Mouse (Mus musculus) lung, postnatal 0 days (tissue): ENCODE data around the gene Krt222. TPM values are rescaled to one million over a fixed set of nuclear protein-coding genes. Genes with fewer than 3 reads are reported as not detected.
"Not testable (repeated sequence)": the region's sequence is repeated elsewhere in the genome, so short reads cannot be mapped to it uniquely, and the experiment has no call there.

Experiments used
- ATAC-seq: fragments of 200-750 bp; cut with Nextera tagmentation; 2 replicates; pipeline ENCODE4 v1.8.0; 2017; ENCODE audit warnings: moderate library complexity
- DNase-seq: peaks from one replicate; pipeline ENCODE4 v3.0.0-alpha.2; 2016; ENCODE audit warnings: low spot score
- H3K27ac ChIP-seq: fragments of 300-500 bp; sonication (generic); 2 replicates; pipeline ENCODE4 v1.5.1; 2014; ENCODE audit warnings: antibody characterized with exemption, mild to moderate bottlenecking, low read length, mixed read lengths
- H3K27me3 ChIP-seq: fragments of 300-500 bp; sonication (generic); replicated peaks from 2 replicates; pipeline ENCODE4 v1.6.1; 2014; ENCODE audit warnings: low read length, mixed read lengths; ENCODE audit not compliant: insufficient read depth
- H3K36me3 ChIP-seq: fragments of 300-500 bp; sonication (generic); 2 replicates; pipeline ENCODE4 v1.6.1; 2014; ENCODE audit warnings: low read length, mixed read lengths; ENCODE audit not compliant: insufficient read depth
- H3K4me1 ChIP-seq: fragments of 300-500 bp; sonication (generic); 2 replicates; pipeline ENCODE4 v1.6.1; 2014; ENCODE audit warnings: antibody characterized with exemption, low read depth, low read length, mixed read lengths; ENCODE audit not compliant: insufficient read depth
- H3K4me2 ChIP-seq: fragments of 300-500 bp; sonication (generic); replicated peaks from 2 replicates; pipeline ENCODE4 v1.6.1; 2014; ENCODE audit warnings: low read depth, mild to moderate bottlenecking, low read length, moderate library complexity, mixed read lengths
- H3K4me3 ChIP-seq: fragments of 300-500 bp; sonication (generic); 2 replicates; pipeline ENCODE4 v1.5.1; 2014; ENCODE audit warnings: low read depth, low read length
- H3K9ac ChIP-seq: fragments of 300-500 bp; sonication (generic); replicated peaks from 2 replicates; pipeline ENCODE4 v1.6.1; 2014; ENCODE audit warnings: low read depth, mild to moderate bottlenecking
- H3K9me3 ChIP-seq: fragments of 300-500 bp; sonication (generic); 2 replicates; pipeline ENCODE4 v1.6.1; 2016; ENCODE audit warnings: low read length, mixed read lengths
- CTCF ChIP-seq: IDR thresholded peaks from 2 replicates; pipeline ENCODE4 v1.5.1; 2016; ENCODE audit warnings: antibody characterized with exemption, mild to moderate bottlenecking
- EP300 ChIP-seq: IDR thresholded peaks from 2 replicates; pipeline ENCODE4 v1.6.1; 2016; ENCODE audit warnings: antibody characterized with exemption, mild to moderate bottlenecking, control low read depth
- WGBS: fragments of 180-500 bp; shearing (Covaris S2); extraction: QIAGEN DNeasy Blood & Tissue Kit; methylation state at CpG from one replicate; pipeline ENCODE4 v1.1.7; 2014; 5-methylcytosine and 5-hydroxymethylcytosine counted together
- polyA plus RNA-seq: library from polyadenylated mRNA; unstranded; fragments of >200 nt; fragmentation: Nextera tagmentation; extraction: Ambion mirVana; gene quantifications from 2 replicates; pipeline ENCODE4 v1.2.1, GENCODE M21; 2015

Gene Krt222
- polyA plus RNA-seq, 1 experiment from 2014 or later, result 0.44 TPM

DNA sequence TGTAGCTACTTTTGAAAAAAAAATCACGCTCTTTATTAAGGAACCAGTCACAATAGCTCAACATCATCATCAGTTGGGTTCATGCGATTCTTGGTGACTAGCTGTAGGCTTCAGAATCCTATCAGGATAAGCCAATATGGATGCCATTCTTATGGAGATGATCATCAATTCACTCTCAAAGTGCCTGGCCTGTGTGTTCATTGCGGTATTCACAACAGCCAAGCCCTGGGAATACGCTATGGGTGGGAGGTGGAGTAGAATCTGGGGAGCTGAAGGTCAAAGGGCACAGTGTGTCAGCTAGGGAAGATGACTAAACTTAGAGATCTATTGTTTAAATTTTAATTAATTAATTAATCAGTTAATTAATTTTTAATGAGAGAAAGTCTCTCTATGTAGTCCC lies 4.0 kb upstream of the Krt222 start:
- WGBS, result 91% methylated on average over 4 of the region's 4 CpGs
- Histone ChIP-seq H3K4me2 (no peak overlapping the region), H3K36me3 (no peaks in the 10 kb centered on the region), H3K9me3 (no peaks in the 10 kb centered on the region), H3K9ac (no peak overlapping the region), H3K27ac (no peak overlapping the region), H3K4me1 (no peaks in the 10 kb centered on the region), H3K4me3 (no peak overlapping the region), H3K27me3 (no peaks in the 10 kb centered on the region)
- DNase-seq, result no peak
- ATAC-seq, result no peak
- no peak for TF ChIP-seq CTCF

- H3K9me3 ChIP-seq, H3K9ac ChIP-seq, H3K4me1 ChIP-seq, H3K4me3 ChIP-seq, H3K27me3 ChIP-seq, ATAC-seq, H3K36me3 ChIP-seq, H3K27ac ChIP-seq, DNase-seq, H3K4me2 ChIP-seq: not testable (repeated sequence)
- 38% methylated on average over 3 of the region's 3 CpGs for WGBS
Observed at GRCm38 (mm10) chr11:99244519-99244918, 634 bp upstream of the Krt222 start.

- WGBS, result 39% methylated on average over 3 of the region's 3 CpGs
- Histone ChIP-seq H3K9me3 (no peaks in the 10 kb centered on the region), H3K4me2 (peak overlapping the region; percentile 39), H3K4me3 (0 out of 2 replicates have a peak overlapping the region, but pooled peaks have one; percentile 14), H3K27ac (no peak overlapping the region), H3K4me1 (no peaks in the 10 kb centered on the region), H3K9ac (no peak overlapping the region), H3K36me3 (no peaks in the 10 kb centered on the region), H3K27me3 (no peaks in the 10 kb centered on the region)
- DNase-seq (peak; percentile 22), ATAC-seq (no peak)
- TF ChIP-seq EP300 (no peak), CTCF (no peak)
Observed at GRCm38 (mm10) chr11:99243200-99243819, 575 bp downstream of the Krt222 start.

DNA sequence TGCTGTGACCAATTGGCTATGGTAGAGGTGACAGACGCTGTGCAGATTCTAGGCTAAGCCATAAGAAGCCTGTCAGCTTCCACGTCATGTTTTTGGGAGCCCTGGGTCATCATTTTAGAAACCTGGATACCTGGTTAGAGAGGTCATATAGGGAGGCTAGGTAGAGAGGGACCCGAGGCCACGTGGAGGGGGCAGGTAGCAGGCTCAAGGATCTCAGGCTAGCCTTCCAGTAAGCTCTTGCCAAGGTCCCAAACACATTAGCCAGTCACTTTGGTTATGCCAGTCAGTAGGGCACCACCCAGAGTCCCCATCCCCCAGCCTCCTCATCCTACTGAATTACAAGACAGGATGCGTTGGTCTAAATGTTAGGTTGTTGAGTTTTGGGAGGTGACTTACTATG lies 1.8 kb downstream of the Krt222 start:
- no peak for ATAC-seq
- H3K27ac ChIP-seq, result no peak overlapping the region
- no peaks in the 10 kb centered on the region for H3K4me1 ChIP-seq
- H3K4me3 ChIP-seq, result no peak overlapping the region
- H3K27me3 ChIP-seq, result no peaks in the 10 kb centered on the region
- no peaks in the 10 kb centered on the region for H3K36me3 ChIP-seq
- no peak overlapping the region for H3K4me2 ChIP-seq
- no peak overlapping the region for H3K9ac ChIP-seq
- TF ChIP-seq EP300 (no peak), CTCF (no peak)
- no peak for DNase-seq
- H3K9me3 ChIP-seq, result no peaks in the 10 kb centered on the region
- 63% methylated on average over 5 of the region's 5 CpGs for WGBS

DNA sequence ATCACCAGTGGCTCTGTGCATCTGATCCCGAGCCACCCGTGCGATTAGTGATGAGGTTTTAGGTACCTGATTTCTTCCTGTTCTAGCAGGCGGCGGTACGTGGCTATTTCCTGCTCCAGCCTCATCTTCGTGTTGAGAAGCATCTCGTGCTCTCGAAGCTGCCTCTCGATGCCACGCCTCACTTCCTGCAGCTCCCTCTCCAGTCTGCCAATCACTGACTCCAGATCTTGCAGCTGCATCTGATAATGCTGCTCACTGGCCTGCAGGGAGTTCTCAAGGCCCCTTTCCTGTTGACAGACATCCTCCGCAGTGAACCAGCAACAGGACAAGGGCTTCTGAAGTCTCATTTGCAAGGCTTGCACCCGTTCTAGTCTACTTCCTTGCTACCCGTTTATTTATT lies 5.4 kb downstream of the Krt222 start:
- Histone ChIP-seq H3K36me3 (no peaks in the 10 kb centered on the region), H3K9ac (no peak overlapping the region), H3K9me3 (no peaks in the 10 kb centered on the region), H3K4me1 (no peaks in the 10 kb centered on the region), H3K27ac (no peak overlapping the region), H3K4me3 (no peak overlapping the region), H3K4me2 (no peak overlapping the region), H3K27me3 (no peaks in the 10 kb centered on the region)
- DNase-seq (no peak), ATAC-seq (no peak)
- TF ChIP-seq CTCF, result no peak
- no peak for TF ChIP-seq EP300
- 38% methylated on average over 14 of the region's 14 CpGs for WGBS

DNA sequence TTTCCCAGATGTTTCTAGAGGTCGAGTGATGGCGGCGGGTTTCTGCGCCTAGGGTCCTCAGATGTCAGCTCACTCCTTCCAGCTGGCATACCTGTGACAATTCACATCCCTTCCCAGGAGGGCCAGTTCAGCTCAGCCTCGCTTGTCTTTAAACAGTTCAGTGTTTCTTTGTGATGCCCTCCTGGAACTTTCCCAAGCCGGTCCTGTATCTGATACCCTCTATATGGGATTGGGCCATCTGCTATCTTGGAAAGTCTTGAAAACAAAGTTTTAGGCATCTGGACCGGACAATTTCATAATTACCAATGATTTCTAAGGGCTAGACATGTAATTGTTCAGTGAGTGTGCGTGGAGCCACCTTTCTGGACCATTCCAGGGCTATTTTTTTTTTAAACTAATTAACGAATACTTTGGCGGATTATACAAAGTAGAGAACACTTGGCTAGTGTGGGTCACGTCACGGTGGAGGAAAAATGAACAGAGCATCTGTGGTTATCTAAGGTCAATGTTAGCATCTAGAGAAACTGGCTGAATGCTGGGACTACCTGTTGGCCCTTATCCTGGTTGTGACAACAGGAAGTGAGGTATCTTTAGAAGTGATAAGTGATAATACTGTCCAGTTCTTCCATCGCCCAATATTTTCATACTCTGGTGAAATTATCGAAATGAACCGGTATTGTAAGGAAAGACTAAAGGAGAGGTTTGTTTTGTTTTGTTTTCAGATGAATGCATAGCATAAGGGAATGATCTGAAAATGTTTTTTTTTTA lies 12.7 kb downstream of the Krt222 start:
- DNase-seq, result no peak
- H3K27me3 ChIP-seq, result no peaks in the 10 kb centered on the region
- peaks cover 10% of the 10 kb centered on the region for H3K4me1 ChIP-seq
- peak overlapping the region; percentile 99 for H3K9ac ChIP-seq
- 0 out of 2 replicates have a peak, but pooled peaks cover 1% of the 10 kb centered on the region for H3K36me3 ChIP-seq
- TF ChIP-seq CTCF, result no peak
- TF ChIP-seq EP300, result no peak
- no peaks in the 10 kb centered on the region for H3K9me3 ChIP-seq
- peak overlapping the region; percentile 72 for H3K4me3 ChIP-seq
- peak overlapping the region; percentile 74 for H3K4me2 ChIP-seq
- peak overlapping the region; percentile 99 for H3K27ac ChIP-seq
- WGBS, result 20% methylated on average over 15 of the region's 15 CpGs
- ATAC-seq, result peak; percentile 11; the same call in 1 of the 2 replicates
